Comparison of ENCODE assay signal across 32 mouse cellular contexts in genomic region chr3:152552641-152553040, GRCm38 (mm10).
DNase-seq lines count a peak whose midpoint lies in the region; ATAC-seq and TF ChIP-seq lines count a peak whose summit lies in the region.
"Had no signal": no experiment of that assay in that cellular context is flagged by ENCODE, and none has a peak within 500 bp of the region (broad histone marks: within the 10 kb centered on the region; RNA-seq: fewer than 3 reads in every experiment).

No protein-coding gene starts in this region.

- H3K4me1 ChIP-seq in kidney, embryonic 15.5 days = no peaks in the 10 kb centered on the region
- H3K4me1 ChIP-seq in kidney, embryonic 14.5 days (ENCODE audit: control insufficient read depth, insufficient read depth, low read length) = no peaks in the 10 kb centered on the region
- H3K4me1 ChIP-seq in CH12.LX (ENCODE audit: control insufficient read depth in 1 of 2, insufficient read depth in 2 of 2) = peaks cover 2 to 8% of the 10 kb centered on the region in 2 experiments; a peak in 2 of 4 replicates
- H3K4me1 ChIP-seq: embryonic facial prominence, embryonic 10.5 days; embryonic facial prominence, embryonic 13.5 days; forebrain, embryonic 12.5 days; forebrain, embryonic 15.5 days; heart, embryonic 15.5 days had no signal

- TF ChIP-seq CTCF in CH12.LX (conservative IDR thresholded peaks at IDR 0.05 in 1 of 2, IDR thresholded peaks at IDR 0.05 in 1 of 2; ENCODE audit: low read depth in 2 of 2, low read length in 2 of 2) = no peak

- ATAC-seq in kidney, embryonic 15.5 days (replicated peaks; ENCODE audit: low FRiP score) = 0 out of 2 replicates have a peak, but pooled peaks have one; percentile 36
- ATAC-seq in kidney, embryonic 14.5 days (ENCODE audit: low FRiP score, low TSS enrichment) = no peak
- ATAC-seq: activated CD4-positive, CD25-positive, alpha-beta regulatory T cell, adult 4 months; forebrain, embryonic 15.5 days; hindbrain, postnatal 0 days; inflammation-experienced regulatory T-cells, adult 6 months; intestine, embryonic 16.5 days had no signal

- H3K4me3 ChIP-seq in kidney, embryonic 15.5 days (replicated peaks) = no peak overlapping the region
- H3K4me3 ChIP-seq in kidney, embryonic 14.5 days (ENCODE audit: low read length) = no peak overlapping the region
- H3K4me3 ChIP-seq in CH12.LX (replicated peaks in 1 of 3; ENCODE audit: low read depth in 2 of 3, low read length in 2 of 3, poor library complexity in 1 of 3) = no peak overlapping the region
- H3K4me3 ChIP-seq: embryonic facial prominence, embryonic 10.5 days; embryonic facial prominence, embryonic 13.5 days; erythroblast, embryonic 14.5 days; forebrain, embryonic 12.5 days; forebrain, embryonic 15.5 days; gastrocnemius, adult 2 months; heart, embryonic 12.5 days; heart, embryonic 15.5 days had no signal

- dilution Hi-C loops in CH12.LX (cut with MboI; ENCODE audit: extremely low pct_ligation_motif_present, extremely low pct_unique_long_range_greater_than_20kb, low sequenced_read_pairs) = no loop called here

- no peaks in the 10 kb centered on the region for H3K79me2 ChIP-seq in CH12.LX (replicated peaks; ENCODE audit: control insufficient read depth, extremely low read depth, insufficient read depth, poor library complexity, severe bottlenecking)

- no peak for TF ChIP-seq EP300 in CH12.LX (IDR thresholded peaks at IDR 0.05; ENCODE audit: low read length)

- peak; percentile 25 to 41 for DNase-seq in cerebellum, postnatal 14 days
- no peak for DNase-seq in cerebellum, postnatal 25 days
- no peak for DNase-seq in CH12.LX (ENCODE audit: extremely low read depth)
- DNase-seq in retina, embryonic 14.5 days (ENCODE audit: low spot score) = peak; percentile 67
- no peak for DNase-seq in lung, postnatal 36 days
- DNase-seq in adrenal gland, adult (ENCODE audit: inconsistent age in 2 of 2, low spot score in 1 of 2) = no peak
- DNase-seq: adrenal gland, adult 2 months; adrenal gland, postnatal 14 days; B cell, adult 2 months; cerebellum, adult 11 months; cerebellum, adult 8-10 months; cerebellum, postnatal 36 days; embryo, embryonic 11 days; gastrocnemius, adult 2 months; gastrocnemius, postnatal 14 days; heart, adult 18-20 months; heart, postnatal 10 days; heart, postnatal 4 days had no signal

- TF ChIP-seq RAD21 in CH12.LX (IDR thresholded peaks at IDR 0.05; ENCODE audit: low read depth, low read length) = no peak

- H3K4me2 ChIP-seq in kidney, embryonic 15.5 days = no peak overlapping the region
- no peak overlapping the region for H3K4me2 ChIP-seq in kidney, embryonic 14.5 days (replicated peaks; ENCODE audit: low read depth, low read length)
- no peak overlapping the region for H3K4me2 ChIP-seq in CH12.LX (ENCODE audit: insufficient read depth, low read depth, poor library complexity, severe bottlenecking)
- H3K4me2 ChIP-seq: embryonic facial prominence, embryonic 13.5 days; forebrain, embryonic 12.5 days; forebrain, embryonic 15.5 days; heart, embryonic 12.5 days; heart, embryonic 15.5 days; hindbrain, embryonic 14.5 days had no signal

- H3K36me3 ChIP-seq in kidney, embryonic 15.5 days = no peaks in the 10 kb centered on the region
- H3K36me3 ChIP-seq in kidney, embryonic 14.5 days (ENCODE audit: control insufficient read depth, insufficient read depth, low read length) = no peaks in the 10 kb centered on the region
- H3K36me3 ChIP-seq in CH12.LX (replicated peaks in 1 of 2; ENCODE audit: control insufficient read depth in 1 of 2, insufficient read depth in 1 of 2, low read length in 1 of 2) = no peaks in the 10 kb centered on the region
- H3K36me3 ChIP-seq: embryonic facial prominence, embryonic 10.5 days; embryonic facial prominence, embryonic 13.5 days; forebrain, embryonic 12.5 days; forebrain, embryonic 15.5 days; heart, embryonic 12.5 days; heart, embryonic 15.5 days had no signal

- 74% methylated on average over 8 of the region's 8 CpGs for WGBS in kidney, embryonic 15.5 days
- WGBS in kidney, embryonic 14.5 days = 74% methylated on average over 8 of the region's 8 CpGs

- TF ChIP-seq POLR2A in CH12.LX (IDR thresholded peaks at IDR 0.05; ENCODE audit: low read depth, low read length) = no peak

- no peak overlapping the region for H3K27ac ChIP-seq in kidney, embryonic 15.5 days
- H3K27ac ChIP-seq in kidney, embryonic 14.5 days (ENCODE audit: low read depth, low read length) = no peak overlapping the region
- no peak overlapping the region for H3K27ac ChIP-seq in CH12.LX (ENCODE audit: insufficient read depth, low read depth)
- H3K27ac ChIP-seq: embryonic facial prominence, embryonic 10.5 days; embryonic facial prominence, embryonic 13.5 days; forebrain, embryonic 12.5 days; forebrain, embryonic 15.5 days; gastrocnemius, adult 2 months; heart, embryonic 15.5 days; hindbrain, embryonic 14.5 days; hindbrain, postnatal 0 days had no signal

- in situ Hi-C loops in CH12.LX (cut with MboI; ENCODE audit: low pct_ligation_motif_present, low pct_unique_long_range_greater_than_20kb, low sequenced_read_pairs) = no loop called here

- H3K9ac ChIP-seq in kidney, embryonic 15.5 days = no peak overlapping the region
- no peak overlapping the region for H3K9ac ChIP-seq in kidney, embryonic 14.5 days (ENCODE audit: low read depth, low read length)
- H3K9ac ChIP-seq in CH12.LX (ENCODE audit: insufficient read depth, low read depth) = no peak overlapping the region
- H3K9ac ChIP-seq: embryonic facial prominence, embryonic 13.5 days; forebrain, embryonic 12.5 days; forebrain, embryonic 15.5 days; heart, embryonic 12.5 days; heart, embryonic 15.5 days; hindbrain, embryonic 14.5 days had no signal

- no peaks in the 10 kb centered on the region for H3K9me3 ChIP-seq in kidney, embryonic 15.5 days (replicated peaks)
- no peaks in the 10 kb centered on the region for H3K9me3 ChIP-seq in kidney, embryonic 14.5 days (ENCODE audit: control insufficient read depth, low read length)
- no peaks in the 10 kb centered on the region for H3K9me3 ChIP-seq in CH12.LX (replicated peaks; ENCODE audit: low read length)
- H3K9me3 ChIP-seq: embryonic facial prominence, embryonic 10.5 days; embryonic facial prominence, embryonic 13.5 days; forebrain, embryonic 12.5 days; forebrain, embryonic 15.5 days; heart, embryonic 12.5 days; heart, embryonic 15.5 days had no signal

- H3K27me3 ChIP-seq in kidney, embryonic 15.5 days = no peaks in the 10 kb centered on the region
- no peaks in the 10 kb centered on the region for H3K27me3 ChIP-seq in kidney, embryonic 14.5 days (ENCODE audit: control insufficient read depth, insufficient read depth, low read length)
- no peaks in the 10 kb centered on the region for H3K27me3 ChIP-seq in CH12.LX (replicated peaks)
- H3K27me3 ChIP-seq: embryonic facial prominence, embryonic 13.5 days; forebrain, embryonic 12.5 days; forebrain, embryonic 15.5 days; heart, embryonic 12.5 days; heart, embryonic 15.5 days had no signal

TF ChIP-seq in CH12.LX, 34 proteins besides CTCF, POLR2A, EP300 and RAD21:
- 0 out of 2 replicates have a peak, but pooled peaks have one; percentile 11 for TF ChIP-seq BHLHE40 (IDR thresholded peaks at IDR 0.05; ENCODE audit: low read depth, low read length)
- no peak for TF ChIP-seq CHD2 (IDR thresholded peaks at IDR 0.05; ENCODE audit: low read length)

Comparison
In these comparisons a context has a peak if more than half of its experiments do, and no peak if none do; other contexts are left out.
1. DNase-seq: peak in cerebellum, postnatal 14 days (2 of 2) and retina, embryonic 14.5 days (single experiment); none in cerebellum, postnatal 25 days (0 of 2), CH12.LX (single experiment), lung, postnatal 36 days (single experiment) and adrenal gland, adult (0 of 2).